Mouse (Mus musculus): ENCODE results near the gene Adamtsl3.

Adamtsl3 gene

GRCm38 (mm10) chr7:82504101-82504500, 168.6 kb downstream of the Adamtsl3 start:
- no peaks in the 10 kb centered on the region for H3K9me3 ChIP-seq (ENCODE audit: low read length)
- TF ChIP-seq CTCF (conservative IDR thresholded peaks at IDR 0.05; ENCODE audit: low read length) (peak; percentile 72), NANOG (IDR thresholded peaks at IDR 0.05; ENCODE audit: borderline replicate concordance, low read length) (no peak), POU5F1 (IDR thresholded peaks at IDR 0.05; ENCODE audit: borderline replicate concordance, low read length) (no peak)
- no peak overlapping the region for H3K4me3 ChIP-seq (replicated peaks; ENCODE audit: low read length)
- H3K4me1 ChIP-seq (replicated peaks; ENCODE audit: low read depth, low read length) = no peaks in the 10 kb centered on the region
- H3K36me3 ChIP-seq (ENCODE audit: insufficient read depth, low read length) = no peaks in the 10 kb centered on the region
- H3K27me3 ChIP-seq (ENCODE audit: insufficient read depth, low read length) = peaks cover 8% of the 10 kb centered on the region; the same call in 1 of the 2 replicates

- H3K4me1 ChIP-seq (replicated peaks; ENCODE audit: low read depth, low read length) = no peaks in the 10 kb centered on the region
- H3K27me3 ChIP-seq (ENCODE audit: insufficient read depth, low read length) = no peaks in the 10 kb centered on the region
- H3K4me3 ChIP-seq (replicated peaks; ENCODE audit: low read length) = no peak overlapping the region
- H3K9me3 ChIP-seq (ENCODE audit: low read length) = no peaks in the 10 kb centered on the region
- no peak for TF ChIP-seq CTCF (conservative IDR thresholded peaks at IDR 0.05; ENCODE audit: low read length)
- no peak for TF ChIP-seq POU5F1 (IDR thresholded peaks at IDR 0.05; ENCODE audit: borderline replicate concordance, low read length)
- no peak for TF ChIP-seq NANOG (IDR thresholded peaks at IDR 0.05; ENCODE audit: borderline replicate concordance, low read length)
- H3K36me3 ChIP-seq (ENCODE audit: insufficient read depth, low read length) = no peaks in the 10 kb centered on the region
These were observed 195.1 kb downstream of the Adamtsl3 start for GRCm38 (mm10) chr7:82530583-82530982.

GRCm38 (mm10) chr7:82531376-82531775, 195.9 kb downstream of the Adamtsl3 start:
- no peak for TF ChIP-seq NANOG (IDR thresholded peaks at IDR 0.05; ENCODE audit: borderline replicate concordance, low read length)
- TF ChIP-seq CTCF (conservative IDR thresholded peaks at IDR 0.05; ENCODE audit: low read length) = no peak
- no peak for TF ChIP-seq POU5F1 (IDR thresholded peaks at IDR 0.05; ENCODE audit: borderline replicate concordance, low read length)
- Histone ChIP-seq H3K4me3 (replicated peaks; ENCODE audit: low read length) (no peak overlapping the region), H3K4me1 (replicated peaks; ENCODE audit: low read depth, low read length) (no peaks in the 10 kb centered on the region), H3K9me3 (ENCODE audit: low read length) (no peaks in the 10 kb centered on the region), H3K36me3 (ENCODE audit: insufficient read depth, low read length) (no peaks in the 10 kb centered on the region), H3K27me3 (ENCODE audit: insufficient read depth, low read length) (no peaks in the 10 kb centered on the region)

GRCm38 (mm10) chr7:82533188-82533587, 197.7 kb downstream of the Adamtsl3 start:
- Histone ChIP-seq H3K4me3 (replicated peaks; ENCODE audit: low read length) (no peak overlapping the region), H3K36me3 (ENCODE audit: insufficient read depth, low read length) (no peaks in the 10 kb centered on the region), H3K9me3 (ENCODE audit: low read length) (no peaks in the 10 kb centered on the region), H3K4me1 (replicated peaks; ENCODE audit: low read depth, low read length) (no peaks in the 10 kb centered on the region), H3K27me3 (ENCODE audit: insufficient read depth, low read length) (no peaks in the 10 kb centered on the region)
- TF ChIP-seq NANOG (IDR thresholded peaks at IDR 0.05; ENCODE audit: borderline replicate concordance, low read length) (no peak), POU5F1 (IDR thresholded peaks at IDR 0.05; ENCODE audit: borderline replicate concordance, low read length) (no peak), CTCF (conservative IDR thresholded peaks at IDR 0.05; ENCODE audit: low read length) (peak; percentile 50)

- Histone ChIP-seq H3K9me3 (ENCODE audit: low read length) (no peaks in the 10 kb centered on the region), H3K27me3 (ENCODE audit: insufficient read depth, low read length) (no peaks in the 10 kb centered on the region), H3K36me3 (ENCODE audit: insufficient read depth, low read length) (no peaks in the 10 kb centered on the region), H3K4me3 (replicated peaks; ENCODE audit: low read length) (no peak overlapping the region), H3K4me1 (replicated peaks; ENCODE audit: low read depth, low read length) (no peaks in the 10 kb centered on the region)
- no peak for TF ChIP-seq POU5F1 (IDR thresholded peaks at IDR 0.05; ENCODE audit: borderline replicate concordance, low read length)
- no peak for TF ChIP-seq CTCF (conservative IDR thresholded peaks at IDR 0.05; ENCODE audit: low read length)
- TF ChIP-seq NANOG (IDR thresholded peaks at IDR 0.05; ENCODE audit: borderline replicate concordance, low read length) = no peak
These were observed 198.4 kb downstream of the Adamtsl3 start for GRCm38 (mm10) chr7:82533747-82534504.

- Histone ChIP-seq H3K27me3 (ENCODE audit: insufficient read depth, low read length) (no peaks in the 10 kb centered on the region), H3K36me3 (ENCODE audit: insufficient read depth, low read length) (no peaks in the 10 kb centered on the region), H3K9me3 (ENCODE audit: low read length) (no peaks in the 10 kb centered on the region), H3K4me1 (replicated peaks; ENCODE audit: low read depth, low read length) (no peaks in the 10 kb centered on the region), H3K4me3 (replicated peaks; ENCODE audit: low read length) (no peak overlapping the region)
- no peak for TF ChIP-seq NANOG (IDR thresholded peaks at IDR 0.05; ENCODE audit: borderline replicate concordance, low read length)
- TF ChIP-seq CTCF (conservative IDR thresholded peaks at IDR 0.05; ENCODE audit: low read length) = no peak
- no peak for TF ChIP-seq POU5F1 (IDR thresholded peaks at IDR 0.05; ENCODE audit: borderline replicate concordance, low read length)
These were observed 209.0 kb downstream of the Adamtsl3 start for GRCm38 (mm10) chr7:82544390-82544919.

GRCm38 (mm10) chr7:82552005-82552404, 216.5 kb downstream of the Adamtsl3 start:
- TF ChIP-seq POU5F1 (IDR thresholded peaks at IDR 0.05; ENCODE audit: borderline replicate concordance, low read length) = no peak
- no peak for TF ChIP-seq NANOG (IDR thresholded peaks at IDR 0.05; ENCODE audit: borderline replicate concordance, low read length)
- TF ChIP-seq CTCF (conservative IDR thresholded peaks at IDR 0.05; ENCODE audit: low read length) = no peak
- H3K4me1 ChIP-seq (replicated peaks; ENCODE audit: low read depth, low read length) = no peaks in the 10 kb centered on the region
- H3K9me3 ChIP-seq (ENCODE audit: low read length) = no peaks in the 10 kb centered on the region
- H3K36me3 ChIP-seq (ENCODE audit: insufficient read depth, low read length) = no peaks in the 10 kb centered on the region
- no peaks in the 10 kb centered on the region for H3K27me3 ChIP-seq (ENCODE audit: insufficient read depth, low read length)
- no peak overlapping the region for H3K4me3 ChIP-seq (replicated peaks; ENCODE audit: low read length)

- Histone ChIP-seq H3K9me3 (ENCODE audit: low read length) (no peaks in the 10 kb centered on the region), H3K4me1 (replicated peaks; ENCODE audit: low read depth, low read length) (no peaks in the 10 kb centered on the region), H3K27me3 (ENCODE audit: insufficient read depth, low read length) (no peaks in the 10 kb centered on the region), H3K4me3 (replicated peaks; ENCODE audit: low read length) (no peak overlapping the region), H3K36me3 (ENCODE audit: insufficient read depth, low read length) (no peaks in the 10 kb centered on the region)
- TF ChIP-seq CTCF (conservative IDR thresholded peaks at IDR 0.05; ENCODE audit: low read length) (no peak), NANOG (IDR thresholded peaks at IDR 0.05; ENCODE audit: borderline replicate concordance, low read length) (no peak), POU5F1 (IDR thresholded peaks at IDR 0.05; ENCODE audit: borderline replicate concordance, low read length) (no peak)
These were observed 220.3 kb downstream of the Adamtsl3 start for GRCm38 (mm10) chr7:82555803-82556202.
